ENCODE assay signal across 11 mouse cellular contexts in the genomic region with DNA sequence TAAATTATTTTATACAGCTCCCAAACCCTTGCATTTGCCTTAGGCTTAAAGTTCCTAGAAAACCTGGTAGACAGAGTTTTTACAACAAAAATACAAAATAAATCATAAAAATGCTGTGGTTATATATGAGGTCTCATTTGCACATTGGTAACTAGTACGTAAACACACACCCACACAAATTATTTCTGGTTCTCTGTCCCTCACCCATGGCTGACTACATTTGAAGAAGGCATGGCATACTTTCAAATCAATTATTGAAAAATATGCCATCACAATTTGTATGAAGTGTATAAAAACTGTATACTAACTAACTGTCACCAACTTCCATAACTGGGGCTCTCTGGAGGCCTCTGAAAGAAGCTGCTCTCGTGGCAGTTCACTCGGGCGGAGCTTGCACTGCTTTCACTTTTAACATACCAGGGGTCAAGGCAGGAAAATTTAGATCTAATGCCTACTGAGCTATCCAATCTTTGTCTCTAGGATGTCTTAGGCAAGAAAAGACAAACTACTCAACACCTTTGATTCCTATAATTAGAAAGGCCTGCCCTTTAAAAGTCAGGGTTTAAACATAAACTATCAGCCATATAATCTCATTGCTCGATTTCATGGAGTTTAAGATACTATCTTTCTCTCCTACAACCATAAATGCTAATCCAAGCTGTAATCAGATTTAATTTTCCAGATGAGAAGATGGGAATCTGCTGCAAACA.
DNase-seq lines count a peak whose midpoint lies in the region; ATAC-seq lines count a peak whose summit lies in the region.
"Had no signal": no experiment of that assay in that cellular context is flagged by ENCODE, and none has a peak within 500 bp of the region (broad histone marks: within the 10 kb centered on the region; RNA-seq: fewer than 3 reads in every experiment).

No protein-coding gene starts in this region.

- H3K9ac ChIP-seq in heart, embryonic 12.5 days: no peak overlapping the region
- H3K9ac ChIP-seq in liver, embryonic 16.5 days (ENCODE audit: low read depth, low read length): peak overlapping the region; percentile 36
- H3K9ac ChIP-seq: stomach, embryonic 15.5 days had no signal

- DNase-seq in heart, adult 11 months: peak; percentile 90
- DNase-seq in heart, embryonic 10.5 days (ENCODE audit: low spot score): no peak
- DNase-seq in CD4-positive helper T cell, adult 2 months (ENCODE audit: low read depth, low spot score): peak; percentile 28
- DNase-seq in cerebellum, postnatal 25 days: no peak
- DNase-seq in frontal cortex, adult 2 months (ENCODE audit: extremely low spot score in 1 of 2, low spot score in 1 of 2): no peak
- no peak for DNase-seq in urinary bladder, adult 18-20 months (ENCODE audit: low spot score in 2 of 2)
- DNase-seq: cerebellum, postnatal 14 days had no signal

- no peak for ATAC-seq in heart, embryonic 12.5 days (ENCODE audit: insufficient number of reproducible peaks, low FRiP score)
- 0 out of 2 replicates have a peak, but pooled peaks have one; percentile 45 for ATAC-seq in liver, embryonic 16.5 days (ENCODE audit: low read depth)

- no peak overlapping the region for H3K4me3 ChIP-seq in heart, embryonic 10.5 days
- no peak overlapping the region for H3K4me3 ChIP-seq in heart, embryonic 12.5 days
- H3K4me3 ChIP-seq in liver, embryonic 16.5 days (ENCODE audit: low read depth, low read length): peak overlapping the region; percentile 41
- H3K4me3 ChIP-seq: midbrain, embryonic 10.5 days; stomach, embryonic 15.5 days had no signal

- peaks cover 3% of the 10 kb centered on the region; the same call in 1 of the 2 replicates for H3K4me1 ChIP-seq in heart, embryonic 10.5 days
- no peaks in the 10 kb centered on the region for H3K4me1 ChIP-seq in heart, embryonic 12.5 days (replicated peaks)
- H3K4me1 ChIP-seq in liver, embryonic 16.5 days (ENCODE audit: control insufficient read depth, low read depth, low read length): peaks cover 14% of the 10 kb centered on the region
- H3K4me1 ChIP-seq: stomach, embryonic 15.5 days had no signal

- H3K36me3 ChIP-seq in heart, embryonic 10.5 days: no peaks in the 10 kb centered on the region
- H3K36me3 ChIP-seq in heart, embryonic 12.5 days: no peaks in the 10 kb centered on the region
- no peaks in the 10 kb centered on the region for H3K36me3 ChIP-seq in liver, embryonic 16.5 days (ENCODE audit: control insufficient read depth, insufficient read depth)
- H3K36me3 ChIP-seq: midbrain, embryonic 10.5 days; stomach, embryonic 15.5 days had no signal

- 77% methylated on average over 5 of the region's 5 CpGs for WGBS in heart, embryonic 10.5 days
- WGBS in heart, embryonic 12.5 days: 68% methylated on average over 5 of the region's 5 CpGs
- 29% methylated on average over 5 of the region's 5 CpGs for WGBS in liver, embryonic 16.5 days (ENCODE audit: insufficient replicate concordance)

- H3K4me2 ChIP-seq in heart, embryonic 12.5 days: peak overlapping the region; percentile 21; the same call in 1 of the 2 replicates
- H3K4me2 ChIP-seq in liver, embryonic 16.5 days (ENCODE audit: low read depth, low read length): peak overlapping the region; percentile 65
- H3K4me2 ChIP-seq: stomach, embryonic 15.5 days had no signal

- no peaks in the 10 kb centered on the region for H3K27me3 ChIP-seq in heart, embryonic 10.5 days (ENCODE audit: insufficient read depth, poor library complexity, severe bottlenecking)
- no peaks in the 10 kb centered on the region for H3K27me3 ChIP-seq in heart, embryonic 12.5 days (replicated peaks)
- H3K27me3 ChIP-seq in liver, embryonic 16.5 days (ENCODE audit: control insufficient read depth, insufficient read depth, low read depth, low read length): no peaks in the 10 kb centered on the region
- H3K27me3 ChIP-seq: stomach, embryonic 15.5 days had no signal

- H3K27ac ChIP-seq in heart, embryonic 10.5 days: no peak overlapping the region
- no peak overlapping the region for H3K27ac ChIP-seq in heart, embryonic 12.5 days (ENCODE audit: poor library complexity, severe bottlenecking)
- H3K27ac ChIP-seq in liver, embryonic 16.5 days (ENCODE audit: low read length): no peak overlapping the region
- H3K27ac ChIP-seq: midbrain, embryonic 10.5 days; stomach, embryonic 15.5 days had no signal

- H3K9me3 ChIP-seq in heart, embryonic 10.5 days: no peaks in the 10 kb centered on the region
- no peaks in the 10 kb centered on the region for H3K9me3 ChIP-seq in heart, embryonic 12.5 days (replicated peaks)
- H3K9me3 ChIP-seq in liver, embryonic 16.5 days (replicated peaks; ENCODE audit: control insufficient read depth, low read length): no peaks in the 10 kb centered on the region
- H3K9me3 ChIP-seq: midbrain, embryonic 10.5 days; stomach, embryonic 15.5 days had no signal

Comparison
In these comparisons a context has a peak if more than half of its experiments do, and no peak if none do; other contexts are left out.
1. DNase-seq: peak in heart, adult 11 months (single experiment) and CD4-positive helper T cell, adult 2 months (single experiment); none in heart, embryonic 10.5 days (single experiment), cerebellum, postnatal 25 days (0 of 2), frontal cortex, adult 2 months (0 of 2) and urinary bladder, adult 18-20 months (0 of 2).